Mouse (Mus musculus) kidney, embryonic 15.5 days (tissue): ENCODE results near the gene Dctn2. TPM values are rescaled to one million over a fixed set of nuclear protein-coding genes. Genes with fewer than 3 reads are reported as not detected.

ENCODE experiments used
- ATAC-seq: fragments of 200-750 bp; cut with Nextera tagmentation; replicated peaks from 2 replicates; pipeline ENCODE4 v1.8.0; 2017; ENCODE audit warnings: moderate TSS enrichment; ENCODE audit not compliant: low FRiP score
- H3K27ac ChIP-seq: fragments of 300-500 bp; sonication (generic); 2 replicates; pipeline ENCODE4 v1.5.1; 2015; ENCODE audit warnings: mild to moderate bottlenecking, inconsistent platforms
- H3K27me3 ChIP-seq: fragments of 300-500 bp; sonication (generic); 2 replicates; pipeline ENCODE4 v1.6.1; 2015; ENCODE audit warnings: inconsistent platforms
- H3K36me3 ChIP-seq: fragments of 300-500 bp; sonication (generic); 2 replicates; pipeline ENCODE4 v1.6.1; 2015; ENCODE audit warnings: inconsistent platforms
- H3K4me1 ChIP-seq: fragments of 300-500 bp; sonication (generic); 2 replicates; pipeline ENCODE4 v1.6.1; 2015; ENCODE audit warnings: inconsistent platforms
- H3K4me2 ChIP-seq: fragments of 300-500 bp; sonication (generic); 2 replicates; pipeline ENCODE4 v1.6.1; 2015; ENCODE audit warnings: moderate library complexity, mild to moderate bottlenecking, inconsistent platforms
- H3K4me3 ChIP-seq: fragments of 300-500 bp; sonication (generic); replicated peaks from 2 replicates; pipeline ENCODE4 v1.5.1; 2015; ENCODE audit warnings: mild to moderate bottlenecking, inconsistent platforms
- H3K9ac ChIP-seq: fragments of 300-500 bp; sonication (generic); 2 replicates; pipeline ENCODE4 v1.6.1; 2015; ENCODE audit warnings: mild to moderate bottlenecking, inconsistent platforms
- H3K9me3 ChIP-seq: fragments of 300-500 bp; sonication (generic); replicated peaks from 2 replicates; pipeline ENCODE4 v1.6.1; 2016; ENCODE audit warnings: inconsistent platforms
- WGBS: fragments of 180-500 bp; shearing (Covaris S2); methylation state at CpG from one replicate; pipeline ENCODE4 v1.1.7; 2015; ENCODE audit warnings: mixed read lengths; 5-methylcytosine and 5-hydroxymethylcytosine counted together
- polyA plus RNA-seq: library from polyadenylated mRNA; unstranded; fragments of >200 nt; fragmentation: Nextera tagmentation; extraction: Ambion mirVana; gene quantifications from 2 replicates; pipeline ENCODE4 v1.2.1, GENCODE M21; 2015

Gene Dctn2
- polyA plus RNA-seq, 1 experiment from 2014 or later: 189 TPM

DNA sequence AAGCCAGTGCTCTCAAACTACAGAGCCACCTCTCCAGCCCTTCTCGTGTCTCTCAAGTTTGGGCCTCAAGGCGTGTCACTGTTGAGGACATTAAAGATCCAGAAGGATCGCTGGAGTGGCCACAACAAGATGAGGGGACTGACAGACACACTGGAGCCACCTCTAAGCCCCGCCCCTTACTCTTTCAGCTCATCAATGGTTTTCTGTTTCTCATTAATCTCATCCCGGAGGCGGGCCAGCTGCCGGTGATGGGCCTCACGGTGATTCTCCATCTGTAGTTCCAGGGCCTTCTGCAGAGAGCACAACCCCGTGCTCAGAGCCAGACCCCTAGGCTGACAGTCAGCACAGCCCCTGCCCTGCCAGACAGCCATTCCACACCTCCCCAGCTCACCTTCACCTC lies 29.6 kb upstream of the Dctn2 start:
- Histone ChIP-seq H3K4me1 (no peaks in the 10 kb centered on the region), H3K9ac (no peak overlapping the region), H3K36me3 (no peaks in the 10 kb centered on the region), H3K27me3 (peaks cover 14% of the 10 kb centered on the region; the same call in 1 of the 2 replicates), H3K4me2 (no peak overlapping the region), H3K9me3 (no peaks in the 10 kb centered on the region), H3K4me3 (no peak overlapping the region), H3K27ac (no peak overlapping the region)
- ATAC-seq: no peak
- WGBS: 45% methylated on average over 9 of the region's 9 CpGs

DNA sequence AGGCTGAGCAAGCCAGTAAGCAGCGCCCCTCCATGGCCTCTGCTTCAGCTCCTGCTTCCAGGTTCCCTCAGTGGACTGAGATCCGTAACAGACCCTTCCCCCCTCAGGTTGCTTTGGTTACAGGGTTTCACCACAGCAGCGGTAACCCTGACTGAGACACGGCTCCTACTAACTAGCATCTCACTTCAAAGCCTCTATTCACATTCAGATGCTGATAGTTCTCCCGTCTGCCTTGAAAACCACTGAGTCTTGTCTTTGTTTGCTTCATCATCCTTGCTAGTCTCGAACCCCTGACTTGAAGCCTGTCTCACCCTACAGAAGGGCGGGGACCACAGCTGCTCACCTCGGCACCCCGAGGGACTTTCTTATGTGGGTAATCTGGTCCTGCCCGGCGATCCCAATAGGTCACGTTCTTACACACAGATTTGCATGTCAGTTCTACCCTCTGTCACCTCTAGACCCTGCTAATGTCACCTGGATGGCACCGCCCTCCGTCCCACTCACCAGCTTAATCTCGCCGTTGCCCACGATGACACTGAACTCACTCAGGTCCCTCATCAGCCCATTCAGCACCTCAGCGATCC lies 27.8 kb upstream of the Dctn2 start:
- H3K27ac ChIP-seq: no peak overlapping the region
- WGBS: 70% methylated on average over 18 of the region's 18 CpGs
- no peaks in the 10 kb centered on the region for H3K36me3 ChIP-seq
- no peak overlapping the region for H3K9ac ChIP-seq
- H3K4me2 ChIP-seq: no peak overlapping the region
- ATAC-seq: no peak
- no peaks in the 10 kb centered on the region for H3K9me3 ChIP-seq
- H3K27me3 ChIP-seq: peaks cover 14% of the 10 kb centered on the region; the same call in 1 of the 2 replicates
- no peaks in the 10 kb centered on the region for H3K4me1 ChIP-seq
- no peak overlapping the region for H3K4me3 ChIP-seq

DNA sequence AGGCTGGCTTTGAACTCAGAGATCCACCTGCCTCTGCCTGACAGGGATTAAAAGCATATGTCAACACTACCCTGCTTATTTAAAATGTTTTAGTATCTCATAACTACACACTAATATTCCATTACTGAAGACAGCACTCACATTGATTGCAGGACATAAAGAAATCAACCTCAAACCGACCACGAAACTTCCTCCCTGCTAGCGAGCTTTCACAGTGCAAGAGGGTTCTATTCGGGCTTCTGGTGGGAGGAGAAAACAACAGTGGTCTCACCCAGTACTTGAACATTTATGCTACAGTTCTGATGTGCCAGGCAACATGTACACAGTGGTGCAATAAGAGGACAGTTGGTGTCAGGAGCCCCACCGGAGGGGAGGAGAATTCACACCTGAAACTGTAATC lies 15.4 kb upstream of the Dctn2 start:
- H3K9me3 ChIP-seq: no peaks in the 10 kb centered on the region
- H3K27me3 ChIP-seq: 0 out of 2 replicates have a peak, but pooled peaks cover 3% of the 10 kb centered on the region
- H3K36me3 ChIP-seq: no peaks in the 10 kb centered on the region
- H3K9ac ChIP-seq: no peak overlapping the region
- no peak overlapping the region for H3K4me2 ChIP-seq
- H3K4me3 ChIP-seq: no peak overlapping the region
- H3K4me1 ChIP-seq: no peaks in the 10 kb centered on the region
- H3K27ac ChIP-seq: no peak overlapping the region
- ATAC-seq: no peak
- 71% methylated on average over 5 of the region's 5 CpGs for WGBS

DNA sequence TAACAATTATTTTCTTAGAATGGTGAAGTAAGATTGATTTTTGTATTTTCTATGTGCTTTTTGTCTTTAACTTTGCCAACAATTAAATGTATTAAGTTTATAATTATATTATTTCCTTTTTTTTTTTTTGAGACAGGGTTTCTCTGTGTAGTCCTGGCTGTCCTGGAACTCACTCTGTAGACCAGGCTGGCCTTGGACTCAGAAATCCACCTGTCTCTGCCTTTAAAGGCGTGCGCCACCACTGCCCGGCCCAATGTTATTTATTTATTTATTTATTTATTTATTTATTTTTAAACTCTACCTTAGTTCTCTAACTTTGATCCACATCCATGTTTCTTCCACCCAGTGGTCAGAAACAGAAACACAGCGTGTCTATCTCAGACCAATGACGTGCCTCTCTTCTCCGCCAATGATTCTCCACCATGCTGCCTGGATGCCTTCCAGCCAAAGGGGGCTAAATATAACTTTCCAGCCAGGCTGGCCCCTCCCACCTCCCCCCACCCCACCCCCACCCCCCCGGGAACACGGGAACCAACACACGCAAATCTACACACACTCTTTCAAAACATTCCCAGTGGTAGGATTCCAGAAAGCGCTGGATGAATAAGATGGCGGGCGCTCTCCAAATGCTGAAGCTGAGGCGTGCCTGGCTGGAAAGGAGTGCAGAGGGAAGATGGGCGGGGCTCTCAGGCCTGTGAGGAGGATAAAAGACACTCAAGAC lies 10.4 kb upstream of the Dctn2 start:
- H3K27me3 ChIP-seq: peaks cover 3% of the 10 kb centered on the region
- H3K9me3 ChIP-seq: no peaks in the 10 kb centered on the region
- H3K36me3 ChIP-seq: no peaks in the 10 kb centered on the region
- WGBS: 25% methylated on average over 14 of the region's 14 CpGs
- H3K4me2 ChIP-seq: peak overlapping the region; percentile 34; the same call in 1 of the 2 replicates
- no peak overlapping the region for H3K9ac ChIP-seq
- H3K4me3 ChIP-seq: no peak overlapping the region
- no peak overlapping the region for H3K27ac ChIP-seq
- H3K4me1 ChIP-seq: no peaks in the 10 kb centered on the region
- ATAC-seq: peak; percentile 78

DNA sequence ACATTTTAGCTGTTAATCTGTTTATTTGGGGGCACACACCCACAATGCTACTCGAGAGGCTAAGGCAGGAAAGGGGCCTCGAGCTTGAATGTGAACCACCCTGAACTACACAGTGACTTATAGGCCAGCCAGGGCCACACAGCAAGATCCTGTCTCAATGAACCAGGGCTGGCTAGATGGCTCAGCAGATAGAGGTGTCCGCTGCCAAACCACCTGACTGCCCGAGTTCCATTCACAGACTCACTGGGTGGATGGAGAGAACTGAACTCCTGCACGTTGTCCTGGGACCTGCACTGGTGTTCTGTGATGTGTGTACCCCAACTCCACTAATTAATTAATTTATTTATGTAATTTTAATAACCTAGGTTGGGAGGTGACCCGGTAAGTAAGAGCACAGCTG lies 8.4 kb upstream of the Dctn2 start:
- Histone ChIP-seq H3K9ac (no peak overlapping the region), H3K4me1 (peaks cover 6% of the 10 kb centered on the region), H3K4me3 (no peak overlapping the region), H3K36me3 (no peaks in the 10 kb centered on the region), H3K4me2 (no peak overlapping the region), H3K27ac (no peak overlapping the region), H3K9me3 (no peaks in the 10 kb centered on the region), H3K27me3 (peaks cover 22% of the 10 kb centered on the region)
- no peak for ATAC-seq
- WGBS: 76% methylated on average over 6 of the region's 6 CpGs

DNA sequence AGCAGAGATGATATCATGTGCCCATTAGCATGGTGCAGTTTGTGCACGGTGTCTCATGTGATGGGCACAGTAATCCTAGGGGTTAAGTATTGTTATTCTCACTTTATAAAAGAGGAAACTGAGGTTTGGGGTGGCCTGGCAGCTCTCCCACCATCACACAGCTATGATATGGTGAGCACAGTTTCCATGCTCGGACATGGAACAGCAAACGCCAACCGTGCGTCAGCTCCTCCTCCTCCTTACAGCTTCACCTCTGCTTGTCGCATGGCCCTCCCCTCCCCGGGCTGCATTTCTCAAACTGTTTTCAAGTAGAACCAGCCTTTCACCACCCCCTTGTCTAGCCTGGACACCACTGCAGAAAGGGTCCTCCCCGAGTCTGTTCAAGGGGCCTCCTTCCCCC lies 7.7 kb upstream of the Dctn2 start:
- 77% methylated on average over 8 of the region's 8 CpGs for WGBS
- Histone ChIP-seq H3K4me3 (no peak overlapping the region), H3K9ac (no peak overlapping the region), H3K36me3 (no peaks in the 10 kb centered on the region), H3K9me3 (no peaks in the 10 kb centered on the region), H3K4me1 (peaks cover 11% of the 10 kb centered on the region), H3K27ac (no peak overlapping the region), H3K4me2 (no peak overlapping the region), H3K27me3 (peaks cover 29% of the 10 kb centered on the region)
- ATAC-seq: no peak

DNA sequence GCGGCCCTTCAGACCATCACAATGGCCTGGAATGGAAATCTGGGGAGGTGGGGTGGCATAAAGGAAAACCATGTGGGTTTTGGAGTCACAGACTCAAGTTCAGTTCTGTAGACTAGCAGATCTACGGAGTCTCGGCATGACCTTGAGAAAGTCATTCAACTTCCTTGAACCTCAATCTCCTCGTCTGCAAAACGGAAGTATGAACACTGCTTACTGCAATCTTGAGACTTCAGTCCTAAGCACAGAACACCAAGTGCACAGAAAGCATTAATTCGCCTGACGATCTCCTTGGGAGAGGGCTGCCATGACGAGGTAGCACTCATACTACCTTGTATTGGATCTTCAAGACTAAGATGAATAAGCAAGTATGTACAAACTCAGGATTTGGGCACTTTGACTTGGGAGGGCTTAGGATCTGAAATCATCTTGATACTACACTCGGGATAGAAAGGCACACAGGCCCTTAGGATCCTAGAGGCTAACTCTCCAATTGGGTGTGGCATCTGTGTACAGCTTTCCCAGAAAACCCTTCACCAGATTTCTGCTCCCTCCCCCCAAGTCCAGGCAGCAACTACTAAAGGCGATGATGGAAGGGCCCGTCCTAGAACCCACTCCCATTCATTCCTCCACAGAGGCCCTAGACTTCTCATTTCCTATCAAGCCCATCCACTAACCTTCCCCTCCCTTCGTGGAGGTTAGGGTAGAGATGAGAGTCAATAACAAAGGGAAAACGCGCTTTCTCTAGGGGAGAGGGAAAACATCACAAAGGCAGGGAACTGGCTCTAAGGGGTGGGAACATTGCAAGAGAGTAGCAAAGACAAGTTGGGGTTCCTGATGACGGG lies 4.2 kb upstream of the Dctn2 start:
- Histone ChIP-seq H3K4me3 (peak overlapping the region; percentile 48), H3K4me1 (peaks cover 14% of the 10 kb centered on the region), H3K27me3 (peaks cover 46% of the 10 kb centered on the region), H3K4me2 (peak overlapping the region; percentile 89), H3K9me3 (no peaks in the 10 kb centered on the region), H3K36me3 (no peaks in the 10 kb centered on the region), H3K9ac (no peak overlapping the region), H3K27ac (no peak overlapping the region)
- ATAC-seq: no peak
- 64% methylated on average over 15 of the region's 15 CpGs for WGBS

DNA sequence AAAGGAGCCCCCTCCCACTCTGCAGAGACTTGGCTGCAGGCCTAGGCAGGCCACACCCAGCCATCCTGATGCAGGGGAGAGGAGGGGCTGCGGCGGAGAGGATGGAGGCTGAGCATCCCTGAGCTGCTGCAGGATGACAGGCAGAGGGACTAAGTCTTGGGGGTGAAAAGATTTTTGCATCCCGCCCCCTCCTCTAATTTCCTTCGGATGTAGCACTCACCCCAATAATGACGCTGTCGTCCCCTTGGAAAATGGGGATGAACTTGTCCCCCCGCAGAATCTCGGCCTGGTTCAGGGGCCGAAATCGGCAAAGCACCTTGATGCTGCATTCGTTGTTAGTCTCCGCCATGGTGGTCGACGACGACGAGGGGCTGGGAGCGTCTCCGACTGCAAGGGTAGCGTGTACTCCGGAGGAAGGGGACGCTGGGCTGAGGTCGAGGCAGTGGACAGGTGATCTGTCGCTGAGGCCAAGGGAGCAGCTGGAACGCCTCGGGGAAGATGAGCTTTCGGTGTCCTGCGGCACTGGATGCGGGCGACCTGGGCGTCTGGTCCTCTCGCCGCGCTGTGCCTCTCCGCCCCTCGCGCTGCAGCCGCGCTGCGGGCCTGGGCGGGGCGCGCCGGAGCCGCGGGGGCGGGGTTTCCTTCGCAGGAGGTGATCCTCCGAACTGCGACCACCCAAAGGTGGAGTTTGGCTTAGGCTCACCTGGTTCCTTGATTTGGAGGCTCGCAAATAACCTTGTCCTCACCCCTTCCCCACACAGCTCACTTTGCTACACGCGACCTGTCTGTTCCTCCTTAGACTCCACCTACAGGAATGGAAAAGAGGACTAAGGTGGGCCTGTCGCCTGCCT lies 3.4 kb upstream of the Dctn2 start, which contains the start of gene Kif5a:
Gene Kif5a (minus strand): TSS at position 801 of the 851 bp plus-strand sequence.
- Histone ChIP-seq H3K27ac (no peak within 1 kb of the TSS), H3K36me3 (no peaks in the 10 kb centered on the region), H3K4me3 (peak within 1 kb of the TSS; percentile 48), H3K9ac (peak within 1 kb of the TSS; percentile 43; the same call in 1 of the 2 replicates), H3K27me3 (peaks cover 46% of the 10 kb centered on the region), H3K9me3 (no peaks in the 10 kb centered on the region), H3K4me1 (peaks cover 21% of the 10 kb centered on the region), H3K4me2 (peak within 1 kb of the TSS; percentile 89)
- ATAC-seq: no peak
- under 1% methylated on average over 53 of the region's 53 CpGs for WGBS

DNA sequence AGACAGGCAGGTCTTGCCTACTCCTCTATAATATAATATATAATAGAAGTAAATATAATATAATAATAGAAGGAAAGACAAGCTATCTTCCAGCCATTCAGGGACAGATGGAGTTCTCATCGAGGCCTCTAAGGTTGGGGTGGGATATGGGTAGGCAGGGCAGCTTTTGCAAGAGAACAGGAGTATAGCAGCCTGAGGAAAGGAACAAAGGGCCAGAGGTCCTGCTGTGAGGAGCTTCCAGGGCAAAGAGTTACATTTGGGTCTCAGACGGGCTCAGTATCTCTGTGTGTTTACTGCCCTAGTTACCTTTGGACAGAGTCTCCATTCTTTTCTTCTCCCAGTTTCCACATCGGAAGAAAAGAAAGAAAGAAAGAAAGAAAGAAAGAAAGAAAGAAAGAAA lies 2.5 kb upstream of the Dctn2 start:
- Histone ChIP-seq H3K27ac (no peak overlapping the region), H3K9me3 (no peaks in the 10 kb centered on the region), H3K4me2 (no peak overlapping the region), H3K4me1 (peaks cover 27% of the 10 kb centered on the region), H3K27me3 (peaks cover 46% of the 10 kb centered on the region), H3K36me3 (peaks cover 6% of the 10 kb centered on the region), H3K4me3 (no peak overlapping the region), H3K9ac (no peak overlapping the region)
- 52% methylated on average over 3 of the region's 3 CpGs for WGBS
- ATAC-seq: no peak

DNA sequence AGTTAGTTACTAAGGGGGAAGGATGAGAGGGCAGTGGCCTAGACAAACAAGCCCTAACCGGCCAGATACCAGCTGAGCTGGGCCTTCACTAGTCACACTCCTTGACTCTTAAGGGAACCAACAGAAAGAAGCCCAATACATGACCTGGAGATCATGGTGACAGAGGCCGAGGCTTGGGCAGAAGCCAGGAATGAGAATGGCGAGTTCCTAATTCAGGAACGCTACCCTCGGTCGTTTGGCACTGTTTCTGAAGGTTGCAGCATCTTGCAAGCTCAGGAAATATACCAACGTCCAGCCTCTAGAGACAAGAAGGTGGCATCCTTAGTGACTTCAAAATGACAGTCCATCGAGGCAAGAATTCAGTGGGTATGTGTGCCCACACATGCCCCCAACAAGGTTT lies 1.8 kb upstream of the Dctn2 start:
- Histone ChIP-seq H3K36me3 (peaks cover 13% of the 10 kb centered on the region), H3K27ac (no peak overlapping the region), H3K4me3 (no peak overlapping the region), H3K9me3 (no peaks in the 10 kb centered on the region), H3K4me2 (no peak overlapping the region), H3K4me1 (peaks cover 29% of the 10 kb centered on the region), H3K27me3 (peaks cover 46% of the 10 kb centered on the region), H3K9ac (no peak overlapping the region)
- ATAC-seq: no peak
- 82% methylated on average over 8 of the region's 8 CpGs for WGBS

DNA sequence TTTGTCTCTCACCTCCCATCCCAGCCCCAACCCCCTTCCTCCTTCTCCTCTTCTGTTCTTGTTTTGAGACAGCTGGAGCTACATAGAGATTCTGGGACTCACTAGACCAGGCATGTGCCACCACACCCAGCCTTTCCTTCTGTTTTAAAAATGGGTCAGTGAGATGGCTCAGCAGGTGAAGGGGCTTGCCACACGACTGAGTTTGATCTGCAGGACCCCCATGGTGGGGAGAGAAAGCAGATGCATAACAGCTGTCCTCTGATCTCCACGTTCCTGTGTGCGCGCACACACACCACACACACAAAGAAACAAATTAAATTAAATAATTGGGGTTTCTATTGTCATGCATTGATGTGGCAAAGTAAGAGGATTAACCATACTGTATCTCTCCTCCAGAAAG lies 1.2 kb upstream of the Dctn2 start:
- Histone ChIP-seq H3K4me3 (no peak overlapping the region), H3K4me1 (peaks cover 29% of the 10 kb centered on the region), H3K36me3 (peaks cover 20% of the 10 kb centered on the region), H3K4me2 (no peak overlapping the region), H3K9me3 (no peaks in the 10 kb centered on the region), H3K9ac (no peak overlapping the region), H3K27me3 (peaks cover 46% of the 10 kb centered on the region), H3K27ac (no peak overlapping the region)
- ATAC-seq: no peak
- 80% methylated on average over 4 of the region's 4 CpGs for WGBS
